Mouse (Mus musculus) liver, postnatal 0 days (tissue): ENCODE results near the gene Gpalpp1. TPM values are rescaled to one million over a fixed set of nuclear protein-coding genes. Genes with fewer than 3 reads are reported as not detected.

Source experiments
- ATAC-seq: fragments of 200-750 bp; cut with Nextera tagmentation; 2 replicates; pipeline ENCODE4 v1.8.0; 2017; ENCODE audit warnings: mild to moderate bottlenecking, moderate library complexity
- DNase-seq: peaks from one replicate; pipeline ENCODE4 v3.0.0-alpha.2; 2016
- H3K27ac ChIP-seq: fragments of 300-500 bp; sonication (generic); 2 replicates; pipeline ENCODE4 v1.5.1; 2014; ENCODE audit warnings: antibody characterized with exemption, moderate library complexity, mild to moderate bottlenecking, low read depth
- H3K27me3 ChIP-seq: fragments of 300-500 bp; sonication (generic); 2 replicates; pipeline ENCODE4 v1.6.1; 2014; ENCODE audit warnings: low read length, control low read depth, mixed read lengths; ENCODE audit not compliant: insufficient read depth
- H3K36me3 ChIP-seq: fragments of 300-500 bp; sonication (generic); replicated peaks from 2 replicates; pipeline ENCODE4 v1.6.1; 2014; ENCODE audit warnings: mild to moderate bottlenecking, control low read depth, low read length, moderate library complexity, mixed read lengths; ENCODE audit not compliant: insufficient read depth
- H3K4me1 ChIP-seq: fragments of 300-500 bp; sonication (generic); 2 replicates; pipeline ENCODE4 v1.6.1; 2014; ENCODE audit warnings: antibody characterized with exemption, mild to moderate bottlenecking, control low read depth; ENCODE audit not compliant: insufficient read depth
- H3K4me2 ChIP-seq: fragments of 300-500 bp; sonication (generic); 2 replicates; pipeline ENCODE4 v1.6.1; 2014; ENCODE audit warnings: low read depth, mild to moderate bottlenecking, low read length, moderate library complexity, mixed read lengths
- H3K4me3 ChIP-seq: fragments of 300-500 bp; sonication (generic); 2 replicates; pipeline ENCODE4 v1.5.1; 2014; ENCODE audit warnings: low read depth, low read length
- H3K9ac ChIP-seq: fragments of 300-500 bp; sonication (generic); replicated peaks from 2 replicates; pipeline ENCODE4 v1.6.1; 2014; ENCODE audit warnings: mild to moderate bottlenecking, moderate library complexity
- H3K9me3 ChIP-seq: fragments of 300-500 bp; sonication (generic); 2 replicates; pipeline ENCODE4 v1.6.1; 2016; ENCODE audit warnings: mild to moderate bottlenecking, control low read depth, low read length, mixed read lengths
- CTCF ChIP-seq: sonication (generic); IDR thresholded peaks from 2 replicates; pipeline ENCODE4 v1.5.1; 2016; ENCODE audit warnings: antibody characterized with exemption, low read depth
- EP300 ChIP-seq: IDR thresholded peaks from 2 replicates; pipeline ENCODE4 v1.6.1; 2016; ENCODE audit warnings: antibody characterized with exemption, low read depth, mild to moderate bottlenecking
- whole genome bisulfite sequencing: fragments of 180-500 bp; shearing (Covaris S2); extraction: QIAGEN DNeasy Blood & Tissue Kit; methylation state at CpG from one replicate; pipeline ENCODE4 v1.1.7; 2014; ENCODE audit not compliant: insufficient replicate concordance; 5-methylcytosine and 5-hydroxymethylcytosine counted together
- polyA plus RNA-seq: library from polyadenylated mRNA; unstranded; fragments of >200 nt; fragmentation: Nextera tagmentation; extraction: Ambion mirVana; gene quantifications from 2 replicates; pipeline ENCODE4 v1.2.1, GENCODE M21; 2015

Gpalpp1 gene
- polyA plus RNA-seq, 1 experiment from 2014 or later = 3.2 TPM

DNA sequence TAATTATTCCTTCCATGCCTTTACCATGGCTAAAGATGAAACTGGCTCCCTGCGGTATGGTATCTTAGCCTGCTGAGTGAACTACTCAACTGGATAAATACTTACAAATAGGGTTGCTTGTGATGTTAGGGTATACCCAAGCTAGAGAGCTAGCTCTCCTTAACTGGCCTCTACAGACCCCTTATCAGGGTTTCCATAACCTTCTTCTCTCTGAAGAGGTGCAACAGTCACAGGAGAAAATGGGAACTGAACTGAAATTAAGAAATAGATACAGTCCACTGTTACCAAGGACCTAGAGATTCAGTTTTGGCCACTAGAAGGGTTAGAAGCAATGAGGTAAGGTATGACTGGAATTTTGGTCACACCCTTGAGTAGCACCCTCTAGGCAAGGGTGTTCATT, 34.7 kb upstream of the Gpalpp1 start:
- no peak for DNase-seq
- H3K36me3 ChIP-seq = no peaks in the 10 kb centered on the region
- no peaks in the 10 kb centered on the region for H3K27me3 ChIP-seq
- H3K9me3 ChIP-seq = no peaks in the 10 kb centered on the region
- H3K4me3 ChIP-seq = no peak overlapping the region
- ATAC-seq = no peak
- 0 out of 2 replicates have a peak overlapping the region, but pooled peaks have one; percentile 16 for H3K4me2 ChIP-seq
- TF ChIP-seq CTCF (no peak), EP300 (no peak)
- peaks cover 9% of the 10 kb centered on the region for H3K4me1 ChIP-seq
- no peak overlapping the region for H3K27ac ChIP-seq
- WGBS = 44% methylated on average over 1 of the region's 1 CpGs
- no peak overlapping the region for H3K9ac ChIP-seq

DNA sequence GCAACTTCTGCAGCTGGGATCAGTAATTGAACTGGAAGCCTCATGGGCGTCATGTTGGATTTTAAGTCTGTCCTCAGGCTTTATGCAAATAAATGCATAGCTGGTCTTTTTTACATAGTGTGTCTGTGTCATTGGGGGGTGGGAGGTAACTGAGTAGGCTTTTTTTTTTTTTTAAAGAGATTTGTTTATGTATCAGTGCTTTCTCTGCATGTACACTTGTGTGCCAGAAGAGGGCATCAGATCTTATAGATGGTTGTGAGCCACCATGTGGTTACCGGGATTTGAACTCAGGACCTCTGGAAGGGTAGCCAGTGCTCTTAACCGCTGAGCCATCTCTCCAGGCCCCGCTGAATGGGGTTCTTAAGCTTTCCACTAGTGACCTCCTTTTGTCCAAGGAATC, 24.4 kb upstream of the Gpalpp1 start:
- no peaks in the 10 kb centered on the region for H3K27me3 ChIP-seq
- no peaks in the 10 kb centered on the region for H3K4me1 ChIP-seq
- 85% methylated on average over 4 of the region's 4 CpGs for WGBS
- TF ChIP-seq CTCF = 0 out of 2 replicates have a peak, but pooled peaks have one; percentile 7
- TF ChIP-seq EP300 = no peak
- DNase-seq (no peak), ATAC-seq (no peak)
- H3K9me3 ChIP-seq = no peaks in the 10 kb centered on the region
- no peak overlapping the region for H3K27ac ChIP-seq
- no peak overlapping the region for H3K9ac ChIP-seq
- no peak overlapping the region for H3K4me2 ChIP-seq
- peaks cover 42% of the 10 kb centered on the region for H3K36me3 ChIP-seq
- H3K4me3 ChIP-seq = no peak overlapping the region

DNA sequence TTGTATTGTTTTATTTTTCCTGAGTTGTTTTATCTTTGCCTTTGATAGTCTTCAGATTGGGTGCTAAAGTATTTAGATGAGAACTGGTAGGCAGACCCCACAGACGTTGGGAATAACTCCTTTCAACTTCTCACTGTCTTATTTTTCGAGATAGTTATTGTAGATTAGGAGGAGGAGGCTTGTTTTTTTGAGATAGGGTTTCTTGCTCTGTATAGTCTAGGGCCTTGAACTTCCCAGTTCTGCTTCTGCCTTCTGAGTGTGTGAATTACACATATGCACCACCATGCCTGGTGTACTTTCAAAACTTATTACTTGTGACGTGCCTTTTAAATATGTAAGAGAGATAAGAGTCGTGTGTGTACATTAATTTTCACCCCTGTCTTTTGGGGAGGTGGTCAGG, 17.6 kb upstream of the Gpalpp1 start:
- 66% methylated on average over 4 of the region's 4 CpGs for WGBS
- peaks cover 72% of the 10 kb centered on the region for H3K36me3 ChIP-seq

DNA sequence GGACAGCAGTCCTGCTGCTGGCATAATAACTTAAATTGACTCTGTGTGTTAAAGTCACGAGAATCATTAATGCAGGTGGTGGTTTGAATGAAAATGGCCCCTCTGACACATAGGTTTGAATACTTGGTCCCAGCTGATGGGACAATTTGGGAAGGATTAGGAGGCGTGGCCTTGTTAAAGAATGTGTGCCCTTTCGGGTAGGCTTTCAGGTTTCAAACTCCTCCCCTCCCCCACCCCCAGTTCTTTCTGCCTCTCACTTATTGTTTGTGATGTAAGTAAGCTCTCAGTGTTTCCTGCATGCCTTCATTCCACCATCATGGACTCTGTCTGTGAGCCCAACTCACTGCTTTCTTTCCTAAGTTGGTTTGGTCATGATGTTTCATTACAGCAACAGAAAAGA, 16.8 kb upstream of the Gpalpp1 start:
- H3K36me3 ChIP-seq = peaks cover 66% of the 10 kb centered on the region
- no peak overlapping the region for H3K4me2 ChIP-seq
- 84% methylated on average over 3 of the region's 3 CpGs for WGBS
- H3K27ac ChIP-seq = no peak overlapping the region
- H3K9ac ChIP-seq = no peak overlapping the region
- H3K4me1 ChIP-seq = no peaks in the 10 kb centered on the region
- DNase-seq (no peak), ATAC-seq (no peak)
- TF ChIP-seq CTCF (no peak), EP300 (no peak)
- H3K4me3 ChIP-seq = no peak overlapping the region
- H3K27me3 ChIP-seq = no peaks in the 10 kb centered on the region
- no peaks in the 10 kb centered on the region for H3K9me3 ChIP-seq

More for the DNA sequence above, 17.6 kb upstream of the Gpalpp1 start:
- no peaks in the 10 kb centered on the region for H3K4me1 ChIP-seq
- ATAC-seq (no peak), DNase-seq (no peak)
- H3K9me3 ChIP-seq = no peaks in the 10 kb centered on the region
- no peaks in the 10 kb centered on the region for H3K27me3 ChIP-seq
- H3K4me3 ChIP-seq = no peak overlapping the region
- no peak overlapping the region for H3K27ac ChIP-seq
- no peak overlapping the region for H3K9ac ChIP-seq
- no peak overlapping the region for H3K4me2 ChIP-seq
- TF ChIP-seq EP300 = no peak
- TF ChIP-seq CTCF = no peak

DNA sequence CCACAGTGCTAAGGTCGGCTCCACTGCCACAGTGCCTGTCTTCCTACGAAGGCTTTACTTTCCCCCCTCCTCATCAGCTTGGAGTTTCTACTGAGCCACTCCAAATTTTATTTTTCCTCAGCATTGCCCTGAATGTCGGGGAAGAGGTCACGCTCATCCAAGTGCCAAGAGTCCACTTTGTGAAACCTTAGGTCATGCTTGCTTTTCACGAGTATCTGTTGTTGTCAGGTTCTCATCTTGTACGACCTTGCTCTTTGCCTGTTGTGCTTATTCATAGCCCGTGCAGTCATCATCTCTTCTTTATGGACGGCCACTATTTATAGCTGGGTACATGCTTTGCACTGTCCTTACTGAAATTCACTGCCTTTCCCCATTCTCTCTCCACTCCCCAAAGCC, 12.1 kb upstream of the Gpalpp1 start:
- 76% methylated on average over 8 of the region's 8 CpGs for WGBS
- Histone ChIP-seq H3K27me3 (no peaks in the 10 kb centered on the region), H3K9ac (no peak overlapping the region), H3K4me2 (no peak overlapping the region), H3K9me3 (no peaks in the 10 kb centered on the region), H3K4me3 (no peak overlapping the region), H3K4me1 (no peaks in the 10 kb centered on the region), H3K36me3 (peaks cover 58% of the 10 kb centered on the region), H3K27ac (no peak overlapping the region)
- ATAC-seq = peak; percentile 62
- TF ChIP-seq CTCF (no peak), EP300 (no peak)
- no peak for DNase-seq

DNA sequence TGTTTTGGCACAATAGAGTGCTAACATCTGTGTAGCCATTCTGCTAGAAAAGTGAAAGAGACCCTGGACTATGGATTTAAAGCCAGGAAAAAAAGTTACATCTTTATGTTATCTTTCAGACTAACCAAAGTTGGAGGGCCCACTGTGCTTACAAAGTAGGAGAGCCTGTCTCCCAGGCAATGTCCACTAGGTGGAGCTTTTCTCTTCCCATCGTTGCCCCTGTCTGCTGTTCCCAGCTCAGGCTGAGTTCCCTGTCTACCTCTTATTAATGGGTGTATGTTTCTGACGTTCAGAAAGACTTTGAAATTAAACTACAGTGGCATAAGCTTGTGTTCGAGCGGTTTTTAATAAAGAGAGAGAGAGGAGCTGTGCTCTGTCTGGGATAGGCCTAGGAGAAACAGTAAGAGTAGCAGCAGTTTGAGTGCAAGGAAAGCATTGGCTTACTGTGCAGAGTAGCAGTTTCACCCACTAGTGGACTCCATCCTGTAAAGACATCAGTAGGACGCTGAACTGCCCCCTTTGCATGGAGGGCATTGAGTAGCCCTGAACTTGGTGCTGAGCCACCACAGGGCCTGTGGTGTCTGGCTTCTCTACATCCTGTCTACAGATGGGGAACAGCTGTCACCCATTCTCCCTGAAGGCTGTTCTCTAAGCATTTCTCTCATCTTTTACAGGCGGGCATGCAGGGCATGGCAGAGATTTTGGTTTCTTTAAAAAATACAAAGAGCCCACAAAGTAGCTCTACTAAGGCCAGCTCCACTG, 11.5 kb upstream of the Gpalpp1 start:
- Histone ChIP-seq H3K4me3 (no peak overlapping the region), H3K9ac (no peak overlapping the region), H3K4me2 (no peak overlapping the region), H3K4me1 (no peaks in the 10 kb centered on the region), H3K9me3 (no peaks in the 10 kb centered on the region), H3K27me3 (no peaks in the 10 kb centered on the region), H3K27ac (no peak overlapping the region), H3K36me3 (peaks cover 57% of the 10 kb centered on the region)
- WGBS = 51% methylated on average over 6 of the region's 6 CpGs
- DNase-seq (peak; percentile 36), ATAC-seq (peak; percentile 56)
- TF ChIP-seq EP300 (no peak), CTCF (peak; percentile 77)
